Mouse (Mus musculus) mouse trophoblast stem cell (cell line): Measurements from ENCODE around the gene Olfr561.

Experiments used
- in situ Hi-C, 2 experiments: fragments of 300-500 bp; cut with MseI, MboI; formaldehyde crosslinking; loops; 2 replicates in 1 of 2; 3 replicates in 1 of 2; pipeline ENCODE4 v1.15.1; 2025

Olfr561 gene

DNA sequence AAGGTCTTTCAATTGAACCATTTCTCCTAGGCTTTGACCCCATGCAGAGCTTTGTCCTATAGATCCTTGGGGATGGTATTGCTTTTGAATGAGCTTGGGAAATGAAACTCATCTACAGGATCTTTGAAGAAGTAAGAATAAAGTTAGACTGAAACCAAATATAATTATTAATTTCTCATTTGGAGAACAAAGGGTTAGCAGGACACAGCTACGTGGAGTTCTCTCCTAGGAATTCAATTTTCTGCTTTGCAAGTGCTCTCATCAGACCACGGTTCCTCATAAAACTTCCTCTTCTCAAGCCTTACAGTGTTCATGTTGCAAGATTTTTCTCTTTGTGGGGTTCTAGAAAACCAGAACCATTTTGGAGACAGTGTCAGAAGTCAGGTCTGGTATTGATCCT, at the start of gene Olfr561:
TSS of gene Olfr561 (plus strand) at position 301 of the 400 bp plus-strand sequence.
- in situ Hi-C loops, result no loop called here

DNA sequence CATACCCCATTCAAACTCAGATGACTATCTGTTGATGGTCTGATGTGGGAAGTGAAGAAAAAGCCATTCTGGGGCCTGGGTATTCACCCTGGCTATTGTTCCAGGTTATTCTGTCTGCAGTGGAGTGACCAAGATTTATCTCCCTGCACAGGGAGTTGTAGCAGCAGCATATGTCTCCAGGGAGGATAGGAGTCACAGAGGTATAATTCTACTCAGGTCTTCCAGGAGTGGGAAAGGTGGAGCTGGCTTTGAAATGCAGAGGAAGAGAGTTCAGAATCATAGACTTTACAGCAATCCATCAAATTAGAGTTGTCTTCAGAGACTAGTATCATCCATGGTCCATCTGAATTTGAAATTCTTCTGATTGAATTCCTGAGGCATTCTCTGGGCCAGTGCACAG, 43.6 kb upstream of the Olfr561 start, which contains the start of gene Olfr559:
TSS of gene Olfr559 (minus strand) at position 101 of the 400 bp plus-strand sequence.
- in situ Hi-C loops, result no loop called here

DNA sequence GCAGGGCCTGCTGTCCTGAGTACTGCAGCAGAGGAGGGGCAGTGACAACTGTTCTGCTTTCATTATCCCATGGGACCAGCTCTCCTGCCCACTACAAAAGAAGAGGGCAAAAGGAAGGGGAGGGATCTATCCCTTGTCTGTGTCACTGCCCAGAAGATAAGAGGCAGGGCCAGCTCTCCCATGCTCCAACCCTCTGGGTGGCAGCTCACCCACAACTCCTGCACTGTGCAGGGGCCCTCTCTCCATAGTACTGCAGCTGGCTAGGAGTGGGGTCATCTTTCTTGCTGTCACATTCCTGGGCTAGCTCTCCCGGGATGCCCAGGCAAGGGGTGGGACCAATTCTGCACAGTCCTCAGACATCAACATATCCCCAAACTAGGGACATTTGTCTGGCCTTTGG, 37.2 kb upstream of the Olfr561 start:
- in situ Hi-C loops, result no loop called here

DNA sequence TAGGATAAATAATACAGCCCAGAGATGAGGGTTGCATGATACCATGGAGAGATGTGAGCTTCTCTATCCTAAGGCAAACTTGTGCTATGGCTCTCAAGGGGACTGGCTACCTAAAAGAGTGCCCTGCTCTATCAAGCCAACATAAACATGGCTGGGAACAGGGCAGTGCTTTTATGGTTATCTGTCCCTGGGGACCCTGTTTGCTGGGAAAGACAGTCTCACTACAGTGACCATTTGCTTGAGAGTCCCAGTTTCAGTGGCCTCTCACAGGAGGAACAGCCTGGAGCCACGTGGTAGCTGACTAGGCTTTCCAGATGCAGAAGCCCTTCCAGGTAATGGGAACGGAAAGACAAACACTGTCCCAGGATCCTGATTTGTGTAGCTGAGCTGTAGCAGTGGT, 33.3 kb upstream of the Olfr561 start:
- in situ Hi-C loops, result no loop called here

DNA sequence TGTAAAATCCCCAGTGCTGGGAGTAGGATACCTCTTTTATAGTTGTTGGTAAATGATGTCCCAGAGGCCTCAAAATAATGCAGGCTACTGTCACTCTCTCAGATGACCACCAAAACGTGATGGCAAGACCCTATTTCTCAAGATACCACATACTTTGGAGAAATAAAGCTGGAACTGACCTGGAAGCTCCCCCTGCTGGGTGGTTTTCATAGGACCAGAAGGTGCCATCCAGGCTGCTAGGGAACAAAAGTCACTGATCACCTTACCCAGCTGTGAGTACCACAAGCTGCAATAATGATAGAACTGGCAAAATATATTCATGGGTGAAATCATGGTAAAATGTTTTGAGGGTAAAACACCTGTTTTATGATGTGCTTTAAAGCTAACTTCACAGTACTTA, 18.9 kb upstream of the Olfr561 start:
- in situ Hi-C loops, result no loop called here

DNA sequence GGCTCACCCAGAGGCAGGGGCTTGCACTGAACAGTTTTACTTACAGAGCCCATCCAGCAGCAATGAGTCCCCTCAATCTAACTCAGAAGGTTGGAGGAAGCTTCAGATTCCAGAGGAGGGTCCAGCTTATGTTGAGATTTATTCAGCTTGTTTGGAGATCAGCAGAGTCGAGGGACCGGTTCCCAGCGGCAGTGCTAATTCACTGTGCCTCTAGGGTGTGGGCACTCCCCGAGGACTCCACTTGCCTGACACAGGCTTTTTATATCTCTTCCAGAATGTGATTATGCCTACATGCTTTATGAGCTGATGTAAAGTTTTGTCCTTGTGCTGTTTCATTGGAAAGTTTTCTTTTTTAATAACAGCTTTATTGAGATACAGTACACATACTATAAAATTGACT, 11.8 kb upstream of the Olfr561 start, which contains the start of the genes Olfr560 and Olfr78:
TSS of gene Olfr560 (minus strand) at position 101 of the 400 bp plus-strand sequence.
TSS of gene Olfr78 (minus strand) at position 206 of the 400 bp plus-strand sequence.
- in situ Hi-C loops, result no loop called here

DNA sequence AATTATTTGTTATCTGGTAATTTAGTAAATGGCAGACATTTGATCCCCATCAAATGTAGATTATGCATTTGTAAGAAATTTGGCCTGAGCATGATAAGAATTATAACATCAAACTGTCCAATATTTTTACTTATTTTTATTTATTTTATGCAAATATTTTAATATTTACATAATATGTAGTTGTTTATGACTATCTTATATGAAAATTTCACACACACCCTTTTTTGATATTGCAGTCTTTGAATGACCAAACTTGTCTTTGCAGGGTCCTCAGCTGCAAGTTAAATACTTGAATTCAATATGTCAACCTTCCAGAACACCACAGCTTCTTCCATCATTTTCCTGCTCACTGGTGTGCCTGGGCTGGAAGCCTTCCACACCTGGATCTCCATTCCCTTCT, 32.2 kb downstream of the Olfr561 start, which contains the start of gene Olfr564:
TSS of gene Olfr564 (plus strand) at position 301 of the 400 bp plus-strand sequence.
- in situ Hi-C loops, result no loop called here
